Mouse (Mus musculus) heart, postnatal 25 days (tissue): ENCODE measurements around the gene Olfr373. TPM values are rescaled to one million over a fixed set of nuclear protein-coding genes. Genes with fewer than 3 reads are reported as not detected.

Experiments used
- total RNA-seq, 2 experiments: library from RNA; stranded (reverse); gene quantifications; 2 replicates each; pipeline ENCODE4 v1.2.3; 2021

Gene Olfr373
- total RNA-seq, 2 experiments from 2014 or later: not detected

Other genes with a start within 250 kb of the Olfr373 start
- 1 to 10 TPM; 5.5 to 6.7 TPM for gene Zfp709, start 201.2 kb upstream of the Olfr373 start, total RNA-seq
- 1 to 10 TPM; 3.1 to 6.1 TPM for gene Zfp882, start 174.6 kb upstream of the Olfr373 start, total RNA-seq
- gene Zfp617, start 174.5 kb upstream of the Olfr373 start, total RNA-seq: 10 to 100 TPM; 22.4 to 28.8 TPM
- 1 to 10 TPM; 5.5 to 10.0 TPM for gene Zfp961, start 132.1 kb upstream of the Olfr373 start, total RNA-seq
- gene Cyp4f18, start 73.6 kb upstream of the Olfr373 start, total RNA-seq: under 1 TPM; 0.70 to 0.73 TPM
- gene Olfr372, start 42.0 kb upstream of the Olfr373 start, total RNA-seq: not detected
- not detected for gene Olfr374, start 23.9 kb downstream of the Olfr373 start, total RNA-seq
- 100 to 1,000 TPM; 105 to 108 TPM for gene Tpm4, start 51.8 kb downstream of the Olfr373 start, total RNA-seq
- gene Rab8a, start 78.0 kb downstream of the Olfr373 start, total RNA-seq: 10 to 100 TPM; 23.4 to 23.5 TPM
- not detected for gene Hsh2d, start 106.5 kb downstream of the Olfr373 start, total RNA-seq
- gene Cib3, start 129.7 kb downstream of the Olfr373 start, total RNA-seq: under 1 TPM in 1 of 2 experiments, not detected in 1; 0.49 TPM
- gene Gm11034, start 130.5 kb downstream of the Olfr373 start, total RNA-seq: not detected
- gene Fam32a, start 136.6 kb downstream of the Olfr373 start, total RNA-seq: 10 to 100 TPM; 20.4 to 20.7 TPM
- gene Ap1m1, start 156.8 kb downstream of the Olfr373 start, total RNA-seq: 10 to 100 TPM; 44.0 to 46.1 TPM
- gene Gm10282, start 222.1 kb downstream of the Olfr373 start, total RNA-seq: 10 to 100 TPM in 1 of 2 experiments, 1 to 10 TPM in 1; 7.6 to 10.1 TPM
- gene Klf2, start 235.9 kb downstream of the Olfr373 start, total RNA-seq: 10 to 100 TPM; 48.2 to 62.5 TPM